Mouse (Mus musculus) adrenal gland, adult 8-10 months (tissue): ENCODE measurements at regions not wholly inside any gene's neighbourhood (a gene's known extent, or its start where the extent isn't known, plus 50 kb on each side); places are given as distances from the start of the nearest gene placed in this dataset.
A peak's percentile ranks its signal among the peaks of the same experiment; 100 is the strongest.

Experiments used
- DNase-seq: peaks from one replicate; pipeline ENCODE4 v3.0.0; 2022

DNA sequence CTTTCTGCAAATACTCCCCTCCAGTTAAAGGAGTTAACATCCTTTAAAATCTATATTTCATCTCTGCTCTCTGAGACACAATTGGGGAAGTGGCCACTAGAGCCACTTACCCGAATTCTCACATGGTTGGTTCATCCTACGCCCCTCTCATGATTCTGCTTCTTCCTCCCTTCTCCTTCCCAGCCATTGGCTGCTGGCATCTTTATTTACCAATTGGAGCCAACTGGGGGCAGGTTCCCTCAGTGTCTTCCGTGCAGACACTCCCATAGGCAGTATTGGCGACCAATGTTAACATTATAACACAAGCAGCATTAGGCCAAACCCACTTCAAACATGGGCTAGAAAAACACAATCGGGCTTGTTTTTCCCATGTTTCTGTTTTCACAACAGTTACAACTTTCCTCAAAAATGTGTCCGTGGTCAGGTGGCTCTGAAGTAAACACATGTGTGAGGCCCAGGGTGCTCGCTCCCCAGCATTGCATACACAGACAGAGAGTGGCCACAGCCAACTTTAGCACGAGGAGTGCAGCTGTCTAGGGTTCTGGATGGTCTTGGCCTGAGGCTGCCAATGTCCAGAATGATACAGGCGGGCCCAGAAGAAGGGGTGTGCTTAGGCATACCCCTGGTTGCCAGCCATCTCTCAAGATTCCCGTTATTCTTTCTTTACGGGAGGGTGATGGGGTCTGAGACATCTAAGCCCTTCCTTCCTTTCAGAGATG is 119.1 kb downstream of the Zfp706 start:
- no peak for DNase-seq

DNA sequence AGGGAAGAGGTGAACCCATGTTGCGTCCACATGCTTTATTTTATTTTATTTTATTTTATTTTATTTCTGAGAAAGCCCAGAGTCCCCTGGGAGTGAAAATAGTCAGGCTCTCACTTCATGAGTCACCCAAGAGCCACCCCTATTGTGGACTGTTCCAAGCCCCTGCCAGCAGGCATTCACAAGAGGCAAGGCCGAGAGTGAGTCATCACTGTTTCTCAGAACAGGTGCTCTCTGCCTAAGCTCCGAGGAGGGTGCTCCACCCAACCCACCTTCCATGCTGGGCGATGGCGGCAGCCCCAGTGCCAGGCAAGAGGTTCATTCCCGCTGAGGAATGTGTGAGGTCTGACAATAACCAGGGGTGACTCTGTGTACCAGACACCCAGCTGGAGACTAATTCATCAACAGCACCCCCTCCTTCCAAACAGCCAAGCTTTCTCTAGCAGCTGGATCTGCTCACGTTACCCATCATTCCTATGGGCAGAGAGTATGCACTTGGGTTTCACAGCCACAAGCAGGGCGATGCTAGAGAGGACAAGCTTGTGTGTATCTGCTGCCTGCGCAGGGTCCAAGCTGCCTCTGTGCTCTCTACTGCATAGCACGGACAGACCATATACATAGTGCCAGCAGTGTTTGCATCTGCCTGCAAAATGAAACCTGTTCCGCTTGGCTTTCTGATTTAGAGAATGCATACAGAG is 122.8 kb downstream of the Zfp706 start:
- peak; percentile 72 for DNase-seq

DNA sequence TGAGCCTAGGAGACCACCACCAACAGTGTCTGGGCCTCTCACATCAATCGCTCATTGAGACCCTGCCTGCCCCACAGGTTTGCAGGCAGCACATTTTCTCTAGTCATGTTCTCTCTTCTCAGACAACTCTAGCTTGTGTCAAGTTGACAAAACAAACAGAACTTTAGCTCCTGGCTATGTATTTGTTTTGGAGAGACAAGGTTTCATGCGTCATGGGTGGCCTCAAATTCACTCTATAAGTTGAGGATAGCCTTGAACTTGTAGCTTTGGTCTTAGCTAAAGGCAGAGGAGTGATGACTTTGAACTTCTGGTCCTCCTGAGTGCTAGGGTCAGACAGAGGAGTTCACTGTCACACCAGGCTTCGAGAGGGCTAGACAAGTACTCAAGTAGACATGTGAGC is 123.5 kb downstream of the Zfp706 start:
- no peak for DNase-seq

DNA sequence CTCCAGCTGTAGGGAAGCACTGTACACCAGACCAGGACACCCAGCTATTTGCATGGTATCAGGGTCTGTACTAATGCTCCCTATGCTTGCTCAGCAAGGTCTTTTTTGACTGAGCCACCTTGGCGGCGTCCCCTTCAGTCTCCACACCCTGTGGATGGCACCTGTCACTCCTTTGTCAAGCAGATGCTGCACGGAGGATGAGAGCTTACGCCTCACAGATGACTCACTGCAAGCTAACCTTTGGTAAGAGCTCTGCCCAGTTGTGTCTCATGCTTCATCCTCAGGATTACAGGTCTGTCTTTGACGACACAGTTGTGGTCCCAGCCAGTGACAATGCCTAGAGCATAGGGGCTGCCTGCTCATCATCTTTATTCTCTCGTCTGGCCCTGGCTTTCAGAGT is 124.4 kb downstream of the Zfp706 start:
- no peak for DNase-seq

DNA sequence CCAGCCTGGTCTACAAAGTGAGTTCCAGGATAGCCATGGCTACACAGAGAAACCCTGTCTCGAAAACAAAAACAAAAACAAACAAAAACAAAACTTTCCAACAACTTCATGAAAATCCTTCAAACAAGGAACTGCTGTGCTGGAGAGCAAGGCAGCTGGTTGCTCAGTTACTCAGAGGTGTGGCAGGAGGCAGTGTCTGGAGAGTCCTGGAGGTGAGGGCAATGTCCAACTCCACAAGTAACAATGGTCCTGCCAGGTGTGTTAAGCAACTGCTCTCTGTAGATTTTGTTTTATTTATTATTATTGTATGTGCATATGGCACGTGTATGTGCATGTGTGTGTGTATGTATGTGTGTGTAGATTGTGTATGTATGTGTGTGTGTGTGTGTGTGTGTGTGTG is 126.0 kb downstream of the Zfp706 start:
- no peak for DNase-seq

DNA sequence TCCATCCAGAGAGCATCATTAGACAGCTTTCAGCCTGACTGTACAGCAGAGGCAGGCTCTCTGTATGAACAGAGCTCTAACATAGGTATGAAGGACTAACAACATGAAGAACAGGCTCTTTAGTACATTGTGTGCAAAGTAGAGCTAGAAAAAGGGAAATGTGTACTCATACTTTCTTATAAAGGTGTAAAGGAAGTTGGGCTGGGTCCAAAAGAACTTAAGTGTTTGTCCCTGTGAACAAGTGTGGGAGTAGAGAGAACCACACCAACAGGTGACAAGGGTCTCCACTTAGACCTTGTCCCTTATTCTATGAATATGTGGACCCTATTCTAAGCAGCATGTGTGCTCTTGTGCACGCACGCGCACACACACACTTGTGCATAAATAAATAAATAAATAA is 127.0 kb downstream of the Zfp706 start:
- no peak for DNase-seq

DNA sequence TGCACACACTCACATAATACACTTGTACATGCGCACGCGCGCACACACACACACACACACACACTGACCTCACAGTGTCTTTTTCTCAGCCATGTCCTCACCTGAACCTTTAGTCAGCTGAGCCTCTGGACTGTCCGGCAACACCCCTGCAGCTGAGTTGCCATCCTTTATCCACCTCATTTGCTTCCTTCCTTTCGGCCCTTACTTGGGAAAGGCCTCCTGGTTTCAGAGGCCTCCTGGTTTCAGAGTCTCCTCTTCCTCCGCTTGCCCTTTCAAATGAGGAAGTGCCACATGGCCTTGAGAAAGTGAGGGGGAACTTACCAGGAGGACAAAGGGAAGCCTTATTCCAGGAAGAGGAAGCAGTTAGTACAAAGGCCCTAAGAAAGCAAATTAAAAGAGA is 128.0 kb downstream of the Zfp706 start:
- no peak for DNase-seq

DNA sequence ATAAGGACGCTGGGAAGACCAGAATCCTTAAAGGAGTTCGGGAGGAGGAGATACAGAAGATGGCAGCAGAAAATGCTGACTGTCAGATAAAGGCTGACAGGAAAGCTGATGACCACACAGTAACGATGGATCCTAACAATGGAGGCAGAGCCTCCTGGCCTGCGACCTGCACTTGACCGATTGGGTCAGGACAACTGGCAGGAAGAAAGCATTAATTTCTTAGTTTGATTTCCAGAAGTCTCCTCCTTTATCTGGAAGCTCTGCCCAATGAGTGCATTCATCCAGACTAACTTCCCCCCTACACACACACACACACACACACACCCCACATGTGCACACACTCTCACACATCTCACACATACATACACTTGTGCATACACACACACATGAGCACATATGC is 128.6 kb downstream of the Zfp706 start:
- no peak for DNase-seq

DNA sequence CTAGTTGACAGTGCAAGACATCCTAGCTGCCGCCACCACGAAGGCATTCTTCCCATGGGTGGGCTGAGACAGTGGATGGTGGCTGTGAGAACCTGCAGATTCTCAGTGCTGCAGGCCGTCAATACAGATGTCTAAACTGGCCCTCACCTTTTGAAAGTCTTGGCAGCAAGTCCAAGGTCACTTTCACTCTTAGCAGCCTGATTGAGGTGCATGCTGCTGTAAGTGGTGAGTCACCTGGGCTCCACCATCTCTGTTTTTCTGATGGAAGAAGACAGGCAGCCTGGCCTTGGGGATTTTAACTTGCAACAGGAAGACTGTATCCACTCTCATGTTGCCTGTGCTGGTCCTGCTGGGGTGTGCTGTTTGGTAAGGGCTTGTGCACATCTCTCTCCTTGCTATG is 129.3 kb downstream of the Zfp706 start:
- peak; percentile 70 for DNase-seq

DNA sequence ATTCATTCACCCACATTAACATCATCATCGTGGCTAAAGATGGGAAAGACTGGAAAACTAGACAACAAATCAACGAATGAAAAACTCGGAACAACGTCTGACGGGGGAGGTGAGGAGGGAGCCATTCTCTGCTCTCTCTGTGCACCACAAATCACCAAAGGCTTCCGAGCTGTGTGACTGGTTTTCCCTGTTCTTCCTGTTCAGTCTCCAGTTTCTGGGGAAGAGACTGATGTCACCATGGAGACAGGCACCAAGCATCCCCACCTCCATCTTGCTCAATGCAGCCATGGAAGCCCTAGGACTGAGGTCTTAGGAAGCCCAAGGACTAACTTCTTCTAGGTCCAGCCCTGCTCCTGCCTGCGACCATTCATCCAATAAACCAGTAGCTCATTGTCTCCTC is 130.1 kb downstream of the Zfp706 start:
- DNase-seq: no peak

DNA sequence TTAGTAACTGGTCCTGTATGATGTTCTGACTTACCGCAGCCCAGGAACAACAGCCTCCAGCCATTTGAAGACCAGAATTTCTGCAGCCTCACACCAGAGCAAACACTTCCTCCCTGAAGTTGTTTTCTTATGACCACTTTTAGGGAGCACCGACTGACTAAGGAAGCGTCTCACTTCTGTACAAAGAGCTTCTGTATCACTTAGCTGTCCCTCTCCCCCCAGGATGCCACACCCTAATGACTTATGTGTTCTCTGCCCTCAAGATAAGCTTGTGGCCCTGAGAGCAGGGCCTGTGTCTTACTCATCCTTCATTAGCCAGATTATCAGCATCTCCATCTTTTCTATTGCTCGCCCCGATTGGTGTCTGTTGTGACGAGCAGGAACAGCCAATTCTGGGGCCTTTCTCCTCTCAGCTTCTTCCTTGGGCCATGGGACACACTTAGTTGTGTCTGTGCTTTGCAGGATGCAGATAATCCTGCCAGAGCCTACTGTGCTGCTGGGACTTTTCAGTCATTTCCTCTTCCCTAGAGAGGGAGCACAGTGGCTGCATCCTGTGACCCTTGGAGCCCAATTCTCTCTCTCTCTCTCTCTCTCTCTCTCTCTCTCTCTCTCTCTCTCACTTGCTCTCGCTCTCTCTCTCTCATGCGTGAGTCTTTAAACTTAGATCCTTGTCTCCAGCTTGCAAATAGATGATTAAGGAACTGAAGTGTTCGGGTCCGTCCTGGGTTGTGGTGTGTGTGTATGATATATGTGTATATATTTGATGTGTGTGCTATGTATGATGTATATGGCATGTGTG is 131.4 kb downstream of the Zfp706 start:
- DNase-seq: peak; percentile 54

DNA sequence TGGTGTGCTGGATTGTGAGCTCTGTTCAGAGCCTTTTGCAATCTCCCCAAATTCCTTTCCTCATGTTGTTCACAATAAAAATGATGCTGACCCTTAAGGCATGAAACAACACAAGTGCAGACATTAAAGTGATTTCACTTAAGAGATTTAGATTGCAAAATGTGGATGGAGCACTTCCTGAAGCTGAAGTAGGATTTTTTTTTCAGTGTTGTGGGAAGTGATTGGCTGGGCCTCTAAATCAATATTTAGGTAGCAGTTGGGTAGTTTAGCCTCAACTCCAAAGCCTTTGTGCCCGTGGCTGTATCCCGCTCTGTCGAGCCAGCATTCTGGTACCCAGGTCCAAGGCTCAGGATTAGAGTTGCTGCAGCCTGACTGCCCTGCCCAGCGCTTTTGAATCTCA is 133.0 kb downstream of the Zfp706 start:
- DNase-seq: no peak

DNA sequence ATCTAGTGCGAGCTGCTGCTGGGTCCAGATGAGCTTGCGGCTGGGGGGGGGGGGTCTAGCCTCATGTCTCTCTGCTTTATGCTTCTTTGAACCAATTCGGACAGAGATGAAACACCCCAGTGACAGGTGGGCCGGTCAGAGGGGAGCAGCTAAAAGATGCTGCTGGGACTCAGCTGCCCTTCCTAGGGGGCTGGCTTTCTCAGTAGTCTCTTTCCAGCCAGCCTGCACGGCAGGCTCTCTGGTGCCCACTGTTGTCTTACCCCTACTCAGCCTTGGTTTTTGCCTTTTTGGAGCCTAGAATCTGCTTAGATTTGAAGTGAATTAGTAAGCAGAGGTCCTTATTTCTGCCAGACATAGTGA is 133.7 kb downstream of the Zfp706 start:
- DNase-seq: no peak

DNA sequence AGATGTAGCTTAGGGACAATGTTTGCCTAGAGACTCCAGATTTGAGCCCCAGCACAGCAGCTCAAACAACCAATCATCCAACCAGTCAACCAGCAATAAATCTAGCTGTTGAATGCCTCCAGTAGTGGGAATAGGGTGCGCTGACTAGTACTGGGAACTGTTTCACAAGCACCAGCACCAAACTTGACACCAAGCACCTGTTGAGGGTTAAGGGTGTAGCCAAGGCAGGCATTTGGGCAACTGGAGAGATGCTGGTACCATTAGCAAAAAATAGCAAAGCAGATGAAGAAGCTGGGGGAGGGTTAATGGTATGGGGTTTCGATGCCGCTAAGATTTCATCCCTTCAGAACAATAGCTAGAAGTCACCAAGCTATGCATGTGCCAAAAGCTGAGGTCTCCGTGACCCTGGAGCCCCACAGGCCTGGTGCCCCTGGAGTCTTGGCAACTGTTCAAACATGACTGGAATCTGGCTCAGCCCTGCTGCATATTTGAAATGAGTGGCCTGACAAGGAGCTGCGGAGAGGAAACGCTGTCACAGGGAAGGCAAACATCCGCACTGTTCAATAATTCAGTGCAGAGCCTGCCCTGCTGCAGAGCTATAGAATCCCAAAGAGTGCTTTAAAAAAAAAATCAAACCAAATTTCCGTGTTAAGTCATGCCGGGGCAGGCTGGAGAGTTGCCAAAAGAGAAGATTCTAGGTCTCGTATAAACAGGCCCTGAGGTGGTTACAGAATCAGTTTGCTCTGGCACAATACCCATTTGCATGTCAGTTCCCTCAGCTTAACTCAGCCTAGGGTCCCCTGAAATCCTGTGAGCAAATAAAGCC is 134.3 kb downstream of the Zfp706 start:
- peak; percentile 84 for DNase-seq

DNA sequence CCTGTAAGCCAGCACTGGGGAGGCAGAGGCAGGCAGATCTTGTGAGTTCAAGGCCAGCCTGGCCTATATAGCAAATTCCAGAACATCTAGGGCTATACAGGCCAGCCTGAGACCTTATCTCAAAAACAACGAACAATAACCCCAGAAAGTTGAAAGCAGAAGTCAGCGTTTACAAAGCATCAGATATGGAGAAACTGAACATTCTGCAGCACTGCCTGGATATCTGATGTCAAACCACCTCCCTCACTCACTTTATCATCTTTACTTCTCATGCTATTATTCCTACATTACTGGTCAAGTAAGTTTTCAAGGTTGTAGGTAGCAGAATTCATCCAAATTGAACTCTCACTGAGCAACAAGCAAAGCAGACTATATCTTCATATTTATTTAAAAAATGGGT is 135.0 kb downstream of the Zfp706 start:
- no peak for DNase-seq

DNA sequence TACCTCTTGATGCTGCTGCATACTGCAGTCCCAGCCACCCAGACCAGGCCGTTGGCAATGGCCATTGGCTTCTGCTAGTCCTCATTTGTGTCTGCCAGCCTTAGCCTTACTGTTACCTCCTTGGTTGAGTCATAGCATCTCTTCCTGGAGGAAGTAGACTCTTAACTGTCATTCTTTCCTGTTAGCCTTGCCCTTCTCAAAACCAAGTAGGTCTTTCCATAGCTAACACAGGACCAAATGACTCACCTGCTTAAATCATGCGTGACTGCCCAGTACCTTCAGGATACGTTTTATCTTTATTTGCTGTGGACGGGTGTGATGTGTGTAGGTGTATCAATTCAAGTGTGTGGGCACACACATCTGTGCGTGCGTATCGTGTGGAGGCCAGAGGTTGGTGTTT is 136.9 kb downstream of the Zfp706 start:
- no peak for DNase-seq

DNA sequence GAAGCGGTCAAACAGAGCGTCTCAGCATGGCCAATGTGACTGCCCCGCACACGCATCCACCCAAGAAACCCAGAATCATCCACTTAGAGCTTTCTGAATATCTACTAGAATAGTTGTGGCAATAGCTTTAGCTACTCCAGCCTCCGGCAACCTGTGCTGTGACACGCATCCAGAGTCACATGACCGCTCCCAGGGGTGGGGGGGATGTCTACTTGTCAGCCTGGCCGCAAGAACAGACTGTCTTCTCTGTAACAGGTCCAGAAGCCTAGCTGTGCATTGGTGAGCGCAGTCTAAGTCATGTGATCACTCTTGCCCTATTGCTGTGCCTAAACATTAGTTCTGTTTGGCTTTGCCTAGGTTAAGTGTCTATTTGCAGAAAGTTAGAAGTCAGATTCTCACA is 137.5 kb downstream of the Zfp706 start:
- no peak for DNase-seq

DNA sequence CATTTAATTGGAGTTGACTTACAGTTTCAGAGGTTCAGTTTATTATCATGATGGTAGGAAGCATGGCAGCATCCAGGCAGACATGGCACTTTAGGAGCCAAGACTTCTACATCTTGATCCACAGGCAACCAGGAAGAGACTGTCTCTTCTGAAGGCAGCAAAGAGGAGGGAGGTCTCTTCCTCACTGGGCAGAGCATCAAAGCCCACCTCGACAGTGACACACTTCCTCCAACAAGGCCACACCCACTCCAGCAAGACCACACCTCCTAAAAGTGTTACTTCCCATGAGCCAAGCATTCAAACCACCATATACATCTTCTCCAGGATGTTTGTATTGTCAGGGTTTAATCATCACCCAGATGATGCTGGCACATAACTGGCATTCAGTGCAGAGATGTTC is 141.5 kb downstream of the Zfp706 start:
- DNase-seq: no peak

DNA sequence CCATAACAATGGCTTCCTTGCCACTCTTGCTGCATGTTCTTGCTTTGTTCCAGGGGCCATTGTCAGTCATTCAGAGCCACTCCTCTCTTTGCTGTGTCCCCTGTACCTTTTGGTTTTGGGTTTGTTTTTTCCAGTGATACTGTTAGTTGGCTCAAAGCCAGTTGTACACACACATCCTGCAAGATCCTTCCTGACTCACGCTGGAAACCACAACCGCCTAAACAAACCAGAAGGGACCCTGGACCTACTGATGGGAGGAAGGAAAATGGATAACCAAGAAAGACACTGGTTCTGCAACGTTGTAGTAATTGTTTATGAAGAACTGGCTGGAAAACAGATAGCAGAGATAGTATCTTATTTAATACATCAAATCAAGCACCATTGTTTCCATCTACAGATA is 142.2 kb downstream of the Zfp706 start:
- DNase-seq: no peak

DNA sequence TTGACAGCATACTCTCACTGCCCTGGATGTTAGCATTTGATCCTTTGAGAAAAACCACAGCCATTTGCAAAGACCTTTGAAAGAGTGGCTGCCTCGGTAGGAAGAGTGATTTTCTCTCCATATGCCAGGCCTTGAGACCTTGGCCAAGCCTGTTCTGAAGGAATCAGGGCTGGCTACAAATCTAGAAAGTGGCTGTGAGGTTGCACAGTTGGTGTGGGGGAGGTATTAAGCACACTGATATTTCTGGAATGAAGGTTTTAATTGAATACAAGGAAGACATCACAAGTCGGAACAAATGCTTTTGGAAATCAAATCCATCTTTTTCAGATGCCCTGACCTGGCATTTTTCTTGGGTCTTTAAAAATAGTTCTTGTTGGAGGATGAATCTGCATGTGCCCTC is 143.5 kb downstream of the Zfp706 start:
- no peak for DNase-seq

DNA sequence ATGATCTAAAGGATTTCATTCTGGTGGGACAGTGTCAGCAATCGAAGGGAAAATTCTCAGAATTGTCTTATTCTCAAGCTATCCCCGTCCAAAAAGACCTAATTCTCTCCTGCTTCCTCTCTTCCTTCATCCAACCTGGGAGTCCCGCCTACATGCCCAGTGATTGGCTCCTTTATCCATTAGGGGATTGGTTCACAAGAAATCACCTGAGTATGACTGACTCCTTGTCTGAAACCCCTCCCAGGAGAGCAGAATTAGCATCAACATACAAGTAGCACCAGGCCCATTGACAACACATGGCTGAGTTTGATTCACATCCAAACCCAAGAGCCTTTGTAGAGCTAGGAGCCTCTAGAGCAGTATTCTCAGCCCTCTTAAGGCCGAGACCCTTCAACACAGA is 148.9 kb downstream of the Zfp706 start:
- DNase-seq: no peak

DNA sequence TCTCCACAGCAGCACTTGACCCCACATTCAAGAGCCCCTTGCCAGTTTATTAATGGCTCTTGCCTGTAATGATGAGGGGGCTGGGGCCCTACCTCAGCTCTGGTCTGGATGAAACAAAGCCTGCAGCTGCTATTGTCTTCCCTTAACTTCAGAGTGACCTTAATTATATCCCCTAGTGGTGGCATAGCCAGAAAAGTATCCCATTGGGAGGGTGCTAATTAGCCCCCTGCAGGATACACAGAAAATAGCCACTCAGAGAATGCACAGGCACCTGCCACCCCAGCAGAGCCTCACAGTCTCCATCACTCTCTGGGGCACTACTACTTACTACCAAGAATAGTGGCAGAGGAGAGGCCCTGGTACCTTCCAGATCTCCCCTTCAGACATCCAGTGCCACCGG is 150.0 kb downstream of the Zfp706 start:
- DNase-seq: no peak

DNA sequence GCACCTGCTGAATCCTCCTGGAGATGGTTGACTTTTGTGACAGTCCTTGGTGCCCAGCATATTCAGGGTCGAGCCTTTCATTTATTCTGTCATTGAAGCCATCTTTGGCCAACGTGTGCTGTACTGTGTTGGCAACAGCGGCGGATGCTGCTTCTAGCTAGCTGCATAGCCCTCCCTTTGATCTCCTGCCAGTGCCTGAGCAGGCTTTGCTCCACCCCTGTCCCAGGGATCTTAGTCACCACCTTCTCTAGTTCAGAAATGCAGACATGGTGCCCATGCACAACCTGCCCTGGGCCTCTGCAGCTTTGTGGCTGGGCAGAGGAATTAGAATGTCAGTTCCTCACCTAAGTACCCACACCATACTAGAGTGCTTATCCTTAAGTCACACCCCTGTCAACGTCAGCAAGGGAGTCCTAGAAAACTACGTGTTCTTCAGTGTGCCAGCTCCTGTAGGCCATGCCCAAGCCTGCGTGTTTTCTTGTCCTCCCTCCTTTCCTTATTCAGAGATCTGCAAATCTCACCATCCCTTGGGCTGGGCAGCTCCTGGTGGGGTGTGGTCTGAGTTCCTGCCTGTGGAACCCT is 151.9 kb downstream of the Zfp706 start:
- peak; percentile 87 for DNase-seq
